Mouse (Mus musculus) right cerebral cortex, postnatal 10 days (tissue): ENCODE measurements around the gene Zfp800.

ENCODE experiments used
- DNase-seq, 2 experiments: peaks; one replicate each; pipeline ENCODE4 v3.0.0; 2021; ENCODE audit warnings: low spot score in 2 of 2

The Zfp800 gene

GRCm38 (mm10) chr6:28309692-28310091 lies 88.1 kb downstream of the Zfp800 start:
- DNase-seq = no peak

DNA sequence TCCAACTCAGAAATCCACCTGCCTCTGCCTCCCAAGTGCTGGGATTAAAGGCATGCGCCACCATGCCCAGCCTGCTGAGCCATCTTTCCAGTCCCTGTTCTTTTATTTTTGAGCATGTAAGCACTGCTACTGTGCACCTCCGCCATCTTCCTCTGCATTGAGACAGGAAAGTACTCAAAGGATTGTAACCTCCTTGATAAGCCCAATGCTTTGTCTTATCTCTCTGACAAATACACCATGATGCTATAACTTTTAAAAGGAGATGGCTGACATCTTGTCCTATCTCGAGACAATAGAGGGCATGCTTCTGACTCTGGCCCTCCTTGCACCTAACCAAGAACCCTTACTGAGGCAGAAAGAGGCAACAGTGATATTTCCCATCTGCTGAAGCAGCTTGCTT lies 88.9 kb downstream of the Zfp800 start:
- DNase-seq = no peak

DNA sequence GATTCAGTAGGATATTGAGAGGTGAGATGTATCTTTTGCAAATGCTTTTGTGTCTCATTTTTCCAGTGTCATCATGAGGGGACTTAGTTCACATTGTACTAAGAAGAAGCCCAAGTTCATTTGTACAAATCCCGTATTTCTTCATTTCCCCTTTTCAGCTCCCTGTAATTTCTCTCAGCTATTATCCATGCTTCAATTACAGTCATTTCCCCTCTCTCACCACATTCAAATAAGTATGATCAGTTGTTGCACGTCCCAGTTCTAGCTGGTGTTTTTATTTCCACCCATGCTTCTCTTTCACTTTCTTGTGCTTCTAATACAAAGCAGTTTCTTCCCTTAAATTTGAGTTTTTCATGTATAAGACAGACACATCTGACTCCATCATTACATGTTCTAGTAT lies 91.1 kb downstream of the Zfp800 start:
- no peak for DNase-seq

GRCm38 (mm10) chr6:28296306-28296705 lies 101.5 kb downstream of the Zfp800 start:
- no peak for DNase-seq

GRCm38 (mm10) chr6:28295581-28295980 lies 102.2 kb downstream of the Zfp800 start:
- no peak for DNase-seq

DNA sequence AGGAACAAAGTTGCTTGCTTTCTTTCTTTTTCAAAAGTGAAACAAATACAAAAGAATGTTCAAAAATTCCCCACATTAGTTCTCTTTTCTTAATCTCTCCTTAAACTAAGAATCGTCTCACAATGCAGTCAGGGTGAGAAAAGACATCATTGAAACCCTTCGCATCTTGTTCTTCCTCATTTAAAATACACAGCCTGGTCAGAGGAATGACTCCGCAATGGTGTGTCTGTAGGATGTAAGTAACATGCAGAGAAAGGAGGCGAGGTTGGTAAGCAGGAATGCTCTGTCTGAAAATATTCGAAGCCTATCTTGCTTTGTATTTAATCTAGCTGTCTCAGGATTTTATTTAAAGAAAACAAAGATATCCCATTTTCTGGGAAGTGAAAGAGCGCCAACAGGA lies 105.0 kb downstream of the Zfp800 start:
- DNase-seq = no peak

GRCm38 (mm10) chr6:28279886-28280285 lies 117.9 kb downstream of the Zfp800 start:
- DNase-seq = peak; percentile 59 to 74

DNA sequence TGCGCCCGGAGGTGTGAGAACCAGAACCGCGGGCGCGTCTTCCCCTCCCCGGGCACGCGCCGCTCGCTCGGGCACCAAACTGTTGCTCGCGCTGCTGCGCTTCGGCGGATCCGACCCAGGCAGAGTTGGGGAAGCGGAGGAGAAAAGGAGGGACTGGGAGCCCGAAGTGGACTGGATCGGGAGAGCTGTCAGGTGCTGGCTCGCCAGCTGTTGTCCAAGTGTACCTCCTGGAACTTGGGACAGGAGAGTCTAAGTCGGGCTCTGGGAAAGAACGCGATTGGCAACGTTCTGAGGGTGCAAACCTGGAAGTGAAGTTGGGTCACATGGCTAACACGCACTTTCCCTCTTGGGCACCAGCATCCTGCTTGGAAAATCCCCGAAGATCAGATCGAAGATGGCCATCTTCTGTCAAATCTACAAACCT lies 135.6 kb downstream of the Zfp800 start:
- DNase-seq = no peak

DNA sequence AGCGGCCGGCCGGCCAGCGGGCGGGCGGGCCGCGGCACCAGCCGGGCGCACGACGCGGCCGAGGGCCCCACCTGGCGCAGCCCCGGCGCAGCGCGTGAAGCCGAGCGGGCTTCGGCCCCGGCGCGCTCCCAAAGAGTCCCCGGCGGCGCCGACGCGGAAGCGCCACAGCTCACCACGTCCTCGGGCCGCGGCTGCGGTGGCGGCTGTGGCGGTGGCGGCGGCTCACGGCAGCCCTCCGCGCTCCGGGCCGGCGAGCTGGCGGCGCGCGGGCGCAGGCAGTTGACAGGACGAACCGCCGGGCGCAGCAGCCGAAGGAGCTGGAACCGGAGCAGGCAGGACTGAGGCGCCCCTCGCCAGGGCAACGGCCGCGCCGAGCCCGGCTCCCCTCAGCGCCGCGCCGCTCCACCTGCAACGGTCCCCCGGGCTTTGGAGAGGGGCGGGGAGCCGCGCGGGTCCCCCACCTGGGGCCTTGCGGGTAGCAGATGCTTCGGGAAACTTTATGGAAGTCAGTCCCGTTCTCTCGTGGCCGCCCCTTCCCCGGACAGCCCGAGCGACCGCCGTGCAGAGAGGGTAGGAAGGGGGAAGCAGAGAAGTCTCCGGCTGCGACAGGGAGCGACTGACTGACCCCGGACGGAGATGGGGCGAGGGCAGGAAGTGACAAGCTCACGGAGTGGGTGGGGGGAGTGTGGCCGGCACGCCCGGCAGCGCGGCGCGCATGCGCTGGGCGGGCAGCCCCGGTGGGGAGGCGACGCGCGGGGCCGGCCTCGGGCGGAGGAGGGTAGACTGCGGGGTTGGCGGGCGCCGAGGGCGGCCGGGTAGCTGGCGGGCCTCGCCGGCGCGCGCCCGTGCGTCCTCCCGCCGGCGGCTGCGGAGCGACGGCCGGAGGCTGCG lies 136.3 kb downstream of the Zfp800 start:
- peak; percentile 92 to 93 for DNase-seq

- DNase-seq = peak; percentile 25 to 40
Measured at GRCm38 (mm10) chr6:28260425-28261191, 137.2 kb downstream of the Zfp800 start.

DNA sequence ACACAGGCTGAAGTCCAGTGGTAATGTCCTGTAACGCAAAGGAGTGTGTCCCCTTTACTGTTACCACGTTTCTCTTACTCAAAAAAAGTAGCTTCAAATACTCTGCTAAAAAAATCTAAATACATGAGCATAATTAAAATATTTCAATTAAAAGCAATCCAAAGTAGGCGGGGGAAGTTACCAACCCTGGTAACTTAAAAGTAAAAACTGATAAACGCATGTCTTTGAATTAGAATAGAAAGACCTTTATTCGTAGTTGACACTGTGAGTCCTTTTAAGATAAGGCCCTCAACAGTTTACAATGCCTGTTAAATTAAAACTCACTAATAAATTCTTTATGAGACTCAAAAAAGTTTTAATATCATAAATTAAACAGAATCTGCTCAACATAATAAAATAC lies 138.1 kb downstream of the Zfp800 start:
- no peak for DNase-seq

- DNase-seq = no peak
Measured at GRCm38 (mm10) chr6:28258440-28258839, 139.4 kb downstream of the Zfp800 start.

DNA sequence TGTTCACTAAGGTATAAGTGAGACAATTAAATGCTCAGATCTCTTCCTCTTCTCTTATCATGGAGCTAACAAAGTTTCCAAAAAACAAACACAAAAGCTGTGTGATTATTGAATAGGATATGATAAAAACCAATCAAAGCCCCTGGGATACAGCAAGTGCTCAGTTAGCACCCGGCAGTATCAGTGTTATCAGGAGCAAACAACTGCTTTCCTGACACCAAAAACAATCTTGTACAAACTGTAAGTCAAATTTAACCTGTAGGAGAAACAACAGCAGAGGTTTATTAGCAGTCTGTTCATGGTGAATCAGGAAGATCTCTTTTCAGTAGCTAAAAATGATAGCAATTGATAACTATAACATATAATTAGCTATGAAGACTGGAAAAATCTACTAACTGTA lies 140.0 kb downstream of the Zfp800 start:
- no peak for DNase-seq

DNA sequence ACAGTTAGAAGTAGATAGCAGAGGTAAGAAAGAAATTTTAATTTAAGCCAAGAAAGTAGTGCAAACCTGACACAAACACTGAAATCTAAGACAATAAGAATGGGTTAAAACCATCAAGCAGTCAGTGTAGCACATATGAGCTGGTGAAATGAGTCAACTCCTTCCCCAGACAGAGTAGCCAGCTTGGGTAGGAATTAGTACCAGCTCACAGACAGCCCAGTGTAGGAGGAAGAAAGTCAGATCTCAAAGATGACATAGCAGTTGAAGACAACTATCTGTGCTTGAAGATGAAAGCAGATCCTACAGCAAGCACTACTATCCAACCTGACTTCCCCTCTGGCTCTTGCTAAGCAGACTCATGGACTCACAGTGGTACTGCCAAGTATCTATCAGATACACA lies 145.0 kb downstream of the Zfp800 start:
- DNase-seq = no peak

DNA sequence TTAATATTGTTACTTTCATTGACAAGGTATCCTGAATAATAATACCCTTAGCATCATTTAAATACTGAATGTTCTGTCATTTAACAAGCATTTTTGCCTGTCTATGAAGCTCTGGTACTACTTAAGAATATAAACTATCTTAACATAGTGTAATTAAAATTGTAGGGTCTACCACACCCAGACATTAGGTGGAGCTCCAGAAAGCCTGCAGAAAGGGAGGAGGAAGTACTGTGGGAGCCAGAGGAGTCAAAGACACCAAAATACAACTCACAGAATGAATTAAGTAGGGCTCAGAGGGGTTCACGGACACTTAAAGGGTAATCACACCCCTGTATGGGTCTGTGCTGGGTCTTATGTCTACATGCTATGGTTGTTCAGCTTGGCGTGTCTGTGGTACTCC lies 149.6 kb downstream of the Zfp800 start:
- no peak for DNase-seq

DNA sequence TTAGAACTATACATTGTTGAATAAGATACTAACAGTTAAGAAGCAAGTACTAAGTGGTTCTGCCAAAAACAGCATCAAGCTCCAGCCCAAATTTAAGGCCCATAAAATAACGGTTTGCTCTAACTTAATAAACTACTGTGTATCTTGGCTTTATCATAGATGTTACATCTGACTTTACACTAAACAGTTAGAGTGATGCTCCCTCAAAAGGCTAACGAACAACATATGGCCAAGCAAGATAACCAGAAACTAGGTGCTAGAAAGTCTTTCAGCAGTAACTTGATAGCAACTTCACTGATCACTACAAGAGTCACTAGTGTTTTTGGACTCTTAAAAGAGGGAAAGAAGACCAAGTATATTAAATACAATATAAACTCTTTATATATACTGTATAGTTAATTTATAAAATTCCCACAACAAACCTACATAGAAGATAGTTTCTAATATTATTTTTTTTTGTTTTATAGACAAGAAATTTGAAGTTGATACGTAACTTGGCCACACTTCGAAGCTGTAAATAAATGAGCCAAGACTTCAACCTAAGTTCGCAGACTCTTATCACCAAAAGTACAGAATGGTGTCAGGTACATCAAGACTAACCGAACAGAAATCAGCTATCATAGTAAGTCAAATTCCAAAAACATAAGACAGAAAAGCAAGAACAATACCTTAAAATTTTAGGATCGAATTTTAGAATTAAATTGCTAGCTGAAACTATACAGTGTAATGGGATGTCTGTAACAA lies 165.0 kb downstream of the Zfp800 start:
- DNase-seq = no peak

GRCm38 (mm10) chr6:28228085-28228484 lies 169.7 kb downstream of the Zfp800 start:
- DNase-seq = no peak

GRCm38 (mm10) chr6:28221017-28221416 lies 176.8 kb downstream of the Zfp800 start:
- DNase-seq = no peak

GRCm38 (mm10) chr6:28218386-28218785 lies 179.4 kb downstream of the Zfp800 start:
- no peak for DNase-seq

DNA sequence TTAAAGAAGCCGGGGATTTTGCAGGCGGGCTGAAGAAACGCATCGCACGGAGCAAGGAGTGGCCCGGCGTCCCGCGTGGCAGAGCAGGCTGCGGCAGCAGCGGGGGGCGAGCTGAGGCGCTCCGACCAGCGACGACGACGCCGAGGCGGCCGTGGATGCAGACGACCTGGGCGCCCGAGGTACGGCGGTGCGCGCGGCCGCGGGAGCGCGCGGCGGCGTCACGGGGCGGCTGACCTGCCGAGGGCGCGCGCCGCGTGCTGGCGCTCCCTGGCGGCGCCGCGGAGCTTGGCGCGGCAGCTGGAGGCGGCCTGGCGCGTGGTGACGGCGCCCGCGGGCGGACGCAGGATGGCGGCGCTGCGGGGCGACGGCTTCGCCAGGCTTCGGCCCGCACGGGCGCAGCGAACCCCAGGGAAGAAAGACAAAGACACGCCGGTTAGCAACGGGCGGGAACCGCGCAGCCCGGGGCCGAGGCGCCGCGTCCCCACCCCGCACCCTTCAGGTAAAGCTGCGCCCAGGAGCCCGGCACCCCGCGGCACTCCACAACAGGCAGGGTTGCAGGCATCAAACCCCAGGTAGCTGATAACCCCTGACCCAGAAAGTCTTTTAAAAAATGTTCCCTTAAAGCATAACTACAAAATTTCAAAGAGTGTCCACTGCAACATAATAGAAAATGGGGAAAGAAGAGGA lies 182.4 kb downstream of the Zfp800 start:
- peak; percentile 76 for DNase-seq

DNA sequence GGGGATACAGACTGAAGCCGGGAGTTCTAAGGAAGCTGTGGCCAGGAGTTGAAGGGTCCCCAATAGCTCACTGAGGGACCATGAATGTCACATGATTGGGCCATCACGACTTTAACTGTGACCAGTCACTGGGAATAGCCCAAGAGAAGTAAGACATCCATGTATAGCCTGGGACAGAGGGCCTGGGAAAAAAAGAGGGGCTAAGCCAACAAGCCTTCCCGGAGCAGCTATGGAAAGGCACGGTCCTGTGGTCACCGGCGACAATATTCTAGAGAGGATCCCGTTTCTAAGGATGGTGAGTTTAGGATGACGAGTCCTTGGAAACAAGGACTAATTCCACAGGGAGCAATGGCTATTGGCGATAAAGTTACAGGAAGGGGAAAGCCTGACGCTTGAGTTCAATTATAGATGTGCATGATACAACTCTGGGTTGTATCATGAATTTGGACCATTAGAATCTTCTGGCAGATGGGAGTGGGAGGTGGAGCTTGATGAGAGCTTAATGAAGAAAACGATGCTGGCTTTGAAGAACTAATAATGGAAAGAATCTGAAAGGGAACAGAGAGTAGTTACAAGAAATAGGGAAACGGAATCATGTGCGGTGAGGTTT lies 183.0 kb downstream of the Zfp800 start:
- DNase-seq = no peak
